12 mouse cellular contexts compared by ENCODE assay signal in genomic region chr2:73023803-73024202, GRCm38 (mm10). TPM values are rescaled to one million over a fixed set of nuclear protein-coding genes. Genes with fewer than 3 reads are reported as not detected.
A peak's percentile ranks its signal among the peaks of the same experiment; 100 is the strongest.
DNase-seq lines count a peak whose midpoint lies in the region; ATAC-seq lines count a peak whose summit lies in the region.
"Had no signal": no experiment of that assay in that cellular context is flagged by ENCODE, and none has a peak within 500 bp of the region (broad histone marks: within the 10 kb centered on the region; RNA-seq: fewer than 3 reads in every experiment).

No protein-coding gene starts in this region.

- H3K9ac ChIP-seq in heart, embryonic 13.5 days, result no peak overlapping the region
- H3K9ac ChIP-seq in lung, embryonic 15.5 days, result no peak overlapping the region
- no peak overlapping the region for H3K9ac ChIP-seq in stomach, embryonic 15.5 days

- H3K4me2 ChIP-seq in heart, embryonic 13.5 days, result no peak overlapping the region
- H3K4me2 ChIP-seq in lung, embryonic 15.5 days, result no peak overlapping the region
- H3K4me2 ChIP-seq in stomach, embryonic 15.5 days, result no peak overlapping the region

- no peaks in the 10 kb centered on the region for H3K27me3 ChIP-seq in heart, embryonic 13.5 days (replicated peaks)
- H3K27me3 ChIP-seq in lung, embryonic 15.5 days, result no peaks in the 10 kb centered on the region
- no peaks in the 10 kb centered on the region for H3K27me3 ChIP-seq in stomach, embryonic 15.5 days (replicated peaks)

- H3K4me1 ChIP-seq in heart, embryonic 13.5 days, result peaks cover 19% of the 10 kb centered on the region
- no peaks in the 10 kb centered on the region for H3K4me1 ChIP-seq in lung, embryonic 15.5 days
- no peaks in the 10 kb centered on the region for H3K4me1 ChIP-seq in stomach, embryonic 15.5 days

- H3K9me3 ChIP-seq in heart, embryonic 13.5 days, result no peaks in the 10 kb centered on the region
- no peaks in the 10 kb centered on the region for H3K9me3 ChIP-seq in lung, embryonic 15.5 days
- no peaks in the 10 kb centered on the region for H3K9me3 ChIP-seq in stomach, embryonic 15.5 days
- H3K9me3 ChIP-seq: limb, embryonic 10.5 days had no signal

- intact Hi-C loops in heart, postnatal 10 days (cut with DNase I), result no loop called here

- H3K4me3 ChIP-seq in heart, embryonic 13.5 days, result no peak overlapping the region
- H3K4me3 ChIP-seq in lung, embryonic 15.5 days, result no peak overlapping the region
- H3K4me3 ChIP-seq in stomach, embryonic 15.5 days (replicated peaks), result no peak overlapping the region
- H3K4me3 ChIP-seq: limb, embryonic 10.5 days had no signal

- 46% methylated on average over 6 of the region's 6 CpGs for WGBS in heart, embryonic 13.5 days
- 45% methylated on average over 6 of the region's 6 CpGs for WGBS in lung, embryonic 15.5 days
- WGBS in stomach, embryonic 15.5 days, result 46% methylated on average over 6 of the region's 6 CpGs

- 0 out of 2 replicates have a peak overlapping the region, but pooled peaks have one; percentile 37 for H3K27ac ChIP-seq in heart, embryonic 13.5 days (replicated peaks)
- H3K27ac ChIP-seq in lung, embryonic 15.5 days, result no peak overlapping the region
- no peak overlapping the region for H3K27ac ChIP-seq in stomach, embryonic 15.5 days
- H3K27ac ChIP-seq: limb, embryonic 10.5 days had no signal

- DNase-seq in heart, postnatal 10 days, result no peak
- DNase-seq in kidney, adult 8-10 months, result no peak
- no peak for DNase-seq in thymus, postnatal 14 days
- no peak for DNase-seq in cerebellum, postnatal 14 days

- H3K36me3 ChIP-seq in heart, embryonic 13.5 days, result no peaks in the 10 kb centered on the region
- H3K36me3 ChIP-seq in lung, embryonic 15.5 days, result no peaks in the 10 kb centered on the region
- H3K36me3 ChIP-seq in stomach, embryonic 15.5 days, result no peaks in the 10 kb centered on the region
- H3K36me3 ChIP-seq: limb, embryonic 10.5 days had no signal

- peak; percentile 83 for ATAC-seq in heart, embryonic 13.5 days (ENCODE audit: extremely low read depth, insufficient number of reproducible peaks, low FRiP score, low TSS enrichment)
- ATAC-seq in erythroblast, adult 5-6 weeks (replicated peaks; ENCODE audit: low FRiP score, poor library complexity, severe bottlenecking), result peak; percentile 94
- peak; percentile 65; the same call in 1 of the 2 replicates for ATAC-seq in lung, embryonic 15.5 days (ENCODE audit: borderline replicate concordance, extremely low read depth, low FRiP score, low TSS enrichment)
- ATAC-seq in stomach, embryonic 15.5 days (ENCODE audit: insufficient read depth, low FRiP score, low read depth), result peak; percentile 92; the same call in 1 of the 2 replicates

RNA-seq across cellular contexts. Expression of gene Gm11084, which starts 37.3 kb away (rescaled TPM):
- not detected in 2 replicates for polyA plus RNA-seq in heart, embryonic 13.5 days (2015; fragmentation: Nextera tagmentation; extraction: Ambion mirVana)
- not detected for total RNA-seq in heart, postnatal 10 days (2021)
- total RNA-seq in erythroblast, adult 5-6 weeks (2015; ENCODE audit: low replicate concordance), result not detected in 2 replicates
- total RNA-seq in erythroblast, adult 5-6 weeks (2017; ENCODE audit: low replicate concordance), result not detected in 2 replicates
- polyA plus RNA-seq in lung, embryonic 15.5 days (2015; fragmentation: Nextera tagmentation; extraction: Ambion mirVana), result not detected in 2 replicates
- polyA plus RNA-seq in stomach, embryonic 15.5 days (2015; fragmentation: Nextera tagmentation; extraction: Ambion mirVana), result not detected in 2 replicates
- polyA plus RNA-seq: embryonic facial prominence, embryonic 14.5 days; heart, embryonic 16.5 days; limb, embryonic 10.5 days; neural tube, embryonic 14.5 days had no signal

RNA-seq across cellular contexts. Expression of gene Sp3, which starts 43.6 kb away (rescaled TPM):
- polyA plus RNA-seq in heart, embryonic 13.5 days (2015; fragmentation: Nextera tagmentation; extraction: Ambion mirVana), result 30.5 and 31.0 TPM in 2 replicates
- 10 to 100 TPM; 60.3 to 61.8 TPM for total RNA-seq in heart, postnatal 10 days (2021)
- total RNA-seq in erythroblast, adult 5-6 weeks (2015; ENCODE audit: low replicate concordance), result 55.8 and 86.7 TPM in 2 replicates
- 115 and 140 TPM in 2 replicates for total RNA-seq in erythroblast, adult 5-6 weeks (2017; ENCODE audit: low replicate concordance)
- polyA plus RNA-seq in lung, embryonic 15.5 days (2015; fragmentation: Nextera tagmentation; extraction: Ambion mirVana), result 57.5 and 59.1 TPM in 2 replicates
- 49.2 and 49.8 TPM in 2 replicates for polyA plus RNA-seq in stomach, embryonic 15.5 days (2015; fragmentation: Nextera tagmentation; extraction: Ambion mirVana)
